8 mouse cellular contexts compared by ENCODE assay signal in the genomic region with DNA sequence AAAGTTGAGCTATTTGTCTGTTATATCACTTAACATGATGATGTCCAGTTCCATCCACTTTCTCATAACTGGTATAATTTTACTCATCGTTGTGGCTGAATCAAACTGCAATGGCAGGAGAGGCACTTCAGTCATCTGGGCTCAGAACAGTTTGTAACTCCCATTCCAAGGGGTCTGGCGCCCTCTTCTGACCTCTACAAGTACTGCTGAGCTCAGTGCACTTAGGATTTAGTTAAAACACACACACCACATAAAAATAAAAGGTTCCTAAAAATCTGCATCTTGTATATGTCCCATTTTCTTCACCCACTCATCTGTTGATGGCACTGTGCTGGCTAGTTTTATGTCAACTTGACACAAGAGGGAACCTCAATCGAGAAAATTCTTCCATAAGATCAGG. TPM values are rescaled to one million over a fixed set of nuclear protein-coding genes. Genes with fewer than 3 reads are reported as not detected.
DNase-seq lines count a peak whose midpoint lies in the region; ATAC-seq and TF ChIP-seq lines count a peak whose summit lies in the region.

No protein-coding gene starts in this region.

- no peaks in the 10 kb centered on the region for H3K9me3 ChIP-seq in kidney, embryonic 14.5 days (ENCODE audit: control insufficient read depth, low read length)
- no peaks in the 10 kb centered on the region for H3K9me3 ChIP-seq in forebrain, postnatal 0 days (ENCODE audit: low read length)
- H3K9me3 ChIP-seq in kidney, postnatal 0 days (replicated peaks; ENCODE audit: low read length), result no peaks in the 10 kb centered on the region
- no peaks in the 10 kb centered on the region for H3K9me3 ChIP-seq in liver, embryonic 14.5 days (ENCODE audit: control insufficient read depth, low read length)
- H3K9me3 ChIP-seq in neural tube, embryonic 15.5 days (replicated peaks), result no peaks in the 10 kb centered on the region

- H3K27me3 ChIP-seq in kidney, embryonic 14.5 days (ENCODE audit: control insufficient read depth, insufficient read depth, low read length), result no peaks in the 10 kb centered on the region
- H3K27me3 ChIP-seq in forebrain, postnatal 0 days (ENCODE audit: insufficient read depth, low read length), result no peaks in the 10 kb centered on the region
- H3K27me3 ChIP-seq in kidney, postnatal 0 days (ENCODE audit: insufficient read depth, low read length), result no peaks in the 10 kb centered on the region
- no peaks in the 10 kb centered on the region for H3K27me3 ChIP-seq in liver, embryonic 14.5 days (ENCODE audit: control insufficient read depth, insufficient read depth, low read length)
- H3K27me3 ChIP-seq in neural tube, embryonic 15.5 days (replicated peaks), result no peaks in the 10 kb centered on the region

- DNase-seq in kidney, adult 18-20 months, result peak; percentile 90
- DNase-seq in c-Kit-positive CD71-positive TER-119-negative erythroid progenitor cells, embryonic 14.5 days (ENCODE audit: low read depth), result peak; percentile 85
- peak; percentile 90 for DNase-seq in forebrain, postnatal 0 days
- peak; percentile 90 for DNase-seq in kidney, postnatal 0 days (ENCODE audit: low spot score)
- peak; percentile 65 to 77 (median 65) for DNase-seq in liver, embryonic 14.5 days (ENCODE audit: low read depth in 3 of 3, low spot score in 3 of 3)
- DNase-seq in thymus, adult 18-20 months, result peak; percentile 58 to 69

- no peak overlapping the region for H3K27ac ChIP-seq in kidney, embryonic 14.5 days (ENCODE audit: low read depth, low read length)
- H3K27ac ChIP-seq in forebrain, postnatal 0 days (ENCODE audit: low read depth, low read length), result no peak overlapping the region
- no peak overlapping the region for H3K27ac ChIP-seq in kidney, postnatal 0 days
- no peak overlapping the region for H3K27ac ChIP-seq in liver, embryonic 14.5 days
- no peak overlapping the region for H3K27ac ChIP-seq in neural tube, embryonic 15.5 days (replicated peaks)

- no peak for ATAC-seq in kidney, embryonic 14.5 days (ENCODE audit: low FRiP score, low TSS enrichment)
- no peak for ATAC-seq in forebrain, postnatal 0 days
- ATAC-seq in kidney, postnatal 0 days (replicated peaks; ENCODE audit: low FRiP score, low read depth), result no peak
- ATAC-seq in liver, embryonic 14.5 days (ENCODE audit: insufficient read depth), result no peak
- no peak for ATAC-seq in neural tube, embryonic 15.5 days (ENCODE audit: low FRiP score)

- no peak overlapping the region for H3K9ac ChIP-seq in kidney, embryonic 14.5 days (ENCODE audit: low read depth, low read length)
- no peak overlapping the region for H3K9ac ChIP-seq in forebrain, postnatal 0 days
- H3K9ac ChIP-seq in kidney, postnatal 0 days (ENCODE audit: low read depth, low read length), result no peak overlapping the region
- no peak overlapping the region for H3K9ac ChIP-seq in liver, embryonic 14.5 days (replicated peaks)
- H3K9ac ChIP-seq in neural tube, embryonic 15.5 days (replicated peaks), result no peak overlapping the region

- 45% methylated on average over 3 of the region's 3 CpGs for WGBS in kidney, embryonic 14.5 days
- WGBS in forebrain, postnatal 0 days, result 33% methylated on average over 3 of the region's 3 CpGs
- WGBS in kidney, postnatal 0 days, result 33% methylated on average over 3 of the region's 3 CpGs
- WGBS in liver, embryonic 14.5 days (ENCODE audit: insufficient replicate concordance), result 19% methylated on average over 3 of the region's 3 CpGs
- WGBS in neural tube, embryonic 15.5 days, result 26% methylated on average over 3 of the region's 3 CpGs

- H3K36me3 ChIP-seq in kidney, embryonic 14.5 days (ENCODE audit: control insufficient read depth, insufficient read depth, low read length), result peaks cover 21% of the 10 kb centered on the region
- peaks cover 23% of the 10 kb centered on the region for H3K36me3 ChIP-seq in forebrain, postnatal 0 days (ENCODE audit: insufficient read depth)
- H3K36me3 ChIP-seq in kidney, postnatal 0 days (ENCODE audit: insufficient read depth, low read length), result peaks cover 15% of the 10 kb centered on the region; the same call in 1 of the 2 replicates
- no peaks in the 10 kb centered on the region for H3K36me3 ChIP-seq in liver, embryonic 14.5 days (replicated peaks; ENCODE audit: control insufficient read depth, insufficient read depth, low read depth)
- peaks cover 26% of the 10 kb centered on the region for H3K36me3 ChIP-seq in neural tube, embryonic 15.5 days

- TF ChIP-seq CTCF in forebrain, postnatal 0 days (IDR thresholded peaks at IDR 0.05; ENCODE audit: low read depth), result peak; percentile 87
- TF ChIP-seq CTCF in kidney, postnatal 0 days (IDR thresholded peaks at IDR 0.05; ENCODE audit: low read depth), result peak; percentile 94
- peak; percentile 85 for TF ChIP-seq CTCF in liver, embryonic 14.5 days (IDR thresholded peaks at IDR 0.05; ENCODE audit: low read depth)

- peaks cover 17% of the 10 kb centered on the region for H3K4me1 ChIP-seq in kidney, embryonic 14.5 days (ENCODE audit: control insufficient read depth, insufficient read depth, low read length)
- peaks cover 16% of the 10 kb centered on the region for H3K4me1 ChIP-seq in forebrain, postnatal 0 days (ENCODE audit: insufficient read depth)
- H3K4me1 ChIP-seq in kidney, postnatal 0 days (replicated peaks; ENCODE audit: insufficient read depth, low read length), result peaks cover 7% of the 10 kb centered on the region
- H3K4me1 ChIP-seq in liver, embryonic 14.5 days (replicated peaks; ENCODE audit: control insufficient read depth in 2 of 2, insufficient read depth in 2 of 2, low read length in 1 of 2), result peaks cover 4 to 5% of the 10 kb centered on the region in 2 experiments; a peak in 3 of 4 replicates
- peaks cover 41% of the 10 kb centered on the region for H3K4me1 ChIP-seq in neural tube, embryonic 15.5 days

- no peak overlapping the region for H3K4me3 ChIP-seq in kidney, embryonic 14.5 days (ENCODE audit: low read length)
- H3K4me3 ChIP-seq in forebrain, postnatal 0 days (ENCODE audit: low read depth, low read length), result no peak overlapping the region
- H3K4me3 ChIP-seq in kidney, postnatal 0 days (replicated peaks; ENCODE audit: low read depth, low read length), result no peak overlapping the region
- H3K4me3 ChIP-seq in liver, embryonic 14.5 days (ENCODE audit: insufficient read depth in 1 of 2, low read depth in 2 of 2, low read length in 2 of 2), result no peak overlapping the region
- 0 out of 2 replicates have a peak overlapping the region, but pooled peaks have one; percentile 3 for H3K4me3 ChIP-seq in neural tube, embryonic 15.5 days (replicated peaks)

- TF ChIP-seq EP300 in liver, embryonic 14.5 days (IDR thresholded peaks at IDR 0.05; ENCODE audit: low read depth), result no peak

- no peak overlapping the region for H3K4me2 ChIP-seq in kidney, embryonic 14.5 days (replicated peaks; ENCODE audit: low read depth, low read length)
- no peak overlapping the region for H3K4me2 ChIP-seq in forebrain, postnatal 0 days (ENCODE audit: low read depth)
- H3K4me2 ChIP-seq in kidney, postnatal 0 days (ENCODE audit: low read length), result no peak overlapping the region
- H3K4me2 ChIP-seq in liver, embryonic 14.5 days (ENCODE audit: low read depth), result no peak overlapping the region
- peak overlapping the region; percentile 95 for H3K4me2 ChIP-seq in neural tube, embryonic 15.5 days

RNA-seq across cellular contexts. Expression of a gene that starts 1.9 kb away (rescaled TPM):
- 145 and 184 TPM in 2 replicates for polyA plus RNA-seq in kidney, embryonic 14.5 days (2014; fragmentation: Nextera tagmentation; extraction: Ambion mirVana)
- total RNA-seq in forebrain, postnatal 0 days (2014; rRNA removed), result 66.9 and 115 TPM in 2 replicates
- 139 and 205 TPM in 2 replicates for polyA plus RNA-seq in forebrain, postnatal 0 days (2015; fragmentation: Nextera tagmentation; extraction: Ambion mirVana)
- polyA plus RNA-seq in kidney, postnatal 0 days (2015; fragmentation: Nextera tagmentation; extraction: Ambion mirVana), result 140 and 145 TPM in 2 replicates
- polyA plus RNA-seq in liver, embryonic 14.5 days (2012; rRNA removed), result 35.8 and 69.8 TPM in 2 replicates
- 97.2 and 111 TPM in 2 replicates for polyA plus RNA-seq in liver, embryonic 14.5 days (2014; fragmentation: Nextera tagmentation; extraction: Ambion mirVana)
- polyA plus RNA-seq in neural tube, embryonic 15.5 days (2015; fragmentation: Nextera tagmentation; extraction: Ambion mirVana), result 131 and 154 TPM in 2 replicates

RNA-seq across cellular contexts. Expression of a gene that starts 2.3 kb away (rescaled TPM):
- 7.7 and 8.1 TPM in 2 replicates for polyA plus RNA-seq in kidney, embryonic 14.5 days (2014; fragmentation: Nextera tagmentation; extraction: Ambion mirVana)
- total RNA-seq in forebrain, postnatal 0 days (2014; rRNA removed), result 15.8 and 17.9 TPM in 2 replicates
- 7.5 and 10.1 TPM in 2 replicates for polyA plus RNA-seq in forebrain, postnatal 0 days (2015; fragmentation: Nextera tagmentation; extraction: Ambion mirVana)
- 7.1 and 9.0 TPM in 2 replicates for polyA plus RNA-seq in kidney, postnatal 0 days (2015; fragmentation: Nextera tagmentation; extraction: Ambion mirVana)
- 5.7 and 6.3 TPM in 2 replicates for polyA plus RNA-seq in liver, embryonic 14.5 days (2012; rRNA removed)
- 1.8 and 2.0 TPM in 2 replicates for polyA plus RNA-seq in liver, embryonic 14.5 days (2014; fragmentation: Nextera tagmentation; extraction: Ambion mirVana)
- polyA plus RNA-seq in neural tube, embryonic 15.5 days (2015; fragmentation: Nextera tagmentation; extraction: Ambion mirVana), result 13.9 and 18.2 TPM in 2 replicates

RNA-seq across cellular contexts. Expression of a gene that starts 14.3 kb away (rescaled TPM):
- 18.3 and 19.6 TPM in 2 replicates for polyA plus RNA-seq in kidney, embryonic 14.5 days (2014; fragmentation: Nextera tagmentation; extraction: Ambion mirVana)
- 121 and 169 TPM in 2 replicates for total RNA-seq in forebrain, postnatal 0 days (2014; rRNA removed)
- 118 and 146 TPM in 2 replicates for polyA plus RNA-seq in forebrain, postnatal 0 days (2015; fragmentation: Nextera tagmentation; extraction: Ambion mirVana)
- polyA plus RNA-seq in kidney, postnatal 0 days (2015; fragmentation: Nextera tagmentation; extraction: Ambion mirVana), result 13.1 and 14.6 TPM in 2 replicates
- polyA plus RNA-seq in liver, embryonic 14.5 days (2012; rRNA removed), result 48.0 and 52.5 TPM in 2 replicates
- polyA plus RNA-seq in liver, embryonic 14.5 days (2014; fragmentation: Nextera tagmentation; extraction: Ambion mirVana), result 65.6 and 81.5 TPM in 2 replicates
- 120 and 192 TPM in 2 replicates for polyA plus RNA-seq in neural tube, embryonic 15.5 days (2015; fragmentation: Nextera tagmentation; extraction: Ambion mirVana)

RNA-seq across cellular contexts. Expression of a gene that starts 17.0 kb away (rescaled TPM):
- polyA plus RNA-seq in kidney, embryonic 14.5 days (2014; fragmentation: Nextera tagmentation; extraction: Ambion mirVana), result 5.2 and 6.3 TPM in 2 replicates
- total RNA-seq in forebrain, postnatal 0 days (2014; rRNA removed), result 15.8 and 22.8 TPM in 2 replicates
- 15.4 and 16.0 TPM in 2 replicates for polyA plus RNA-seq in forebrain, postnatal 0 days (2015; fragmentation: Nextera tagmentation; extraction: Ambion mirVana)
- polyA plus RNA-seq in kidney, postnatal 0 days (2015; fragmentation: Nextera tagmentation; extraction: Ambion mirVana), result 13.4 and 17.3 TPM in 2 replicates
- 4.5 and 6.4 TPM in 2 replicates for polyA plus RNA-seq in liver, embryonic 14.5 days (2012; rRNA removed)
- 13.1 and 15.2 TPM in 2 replicates for polyA plus RNA-seq in liver, embryonic 14.5 days (2014; fragmentation: Nextera tagmentation; extraction: Ambion mirVana)
- 3.4 and 5.1 TPM in 2 replicates for polyA plus RNA-seq in neural tube, embryonic 15.5 days (2015; fragmentation: Nextera tagmentation; extraction: Ambion mirVana)

RNA-seq across cellular contexts. Expression of a gene that starts 44.1 kb away (rescaled TPM):
- 35.6 and 52.5 TPM in 2 replicates for polyA plus RNA-seq in kidney, embryonic 14.5 days (2014; fragmentation: Nextera tagmentation; extraction: Ambion mirVana)
- total RNA-seq in forebrain, postnatal 0 days (2014; rRNA removed), result 22.8 and 37.1 TPM in 2 replicates
- 59.6 and 62.3 TPM in 2 replicates for polyA plus RNA-seq in forebrain, postnatal 0 days (2015; fragmentation: Nextera tagmentation; extraction: Ambion mirVana)
- polyA plus RNA-seq in kidney, postnatal 0 days (2015; fragmentation: Nextera tagmentation; extraction: Ambion mirVana), result 37.8 and 38.6 TPM in 2 replicates
- polyA plus RNA-seq in liver, embryonic 14.5 days (2012; rRNA removed), result 19.5 and 24.7 TPM in 2 replicates
- 23.6 and 34.4 TPM in 2 replicates for polyA plus RNA-seq in liver, embryonic 14.5 days (2014; fragmentation: Nextera tagmentation; extraction: Ambion mirVana)
- 53.2 and 64.5 TPM in 2 replicates for polyA plus RNA-seq in neural tube, embryonic 15.5 days (2015; fragmentation: Nextera tagmentation; extraction: Ambion mirVana)
